Mouse (Mus musculus) embryonic facial prominence, embryonic 12.5 days (tissue): ENCODE results near the gene Lxn. TPM values are rescaled to one million over a fixed set of nuclear protein-coding genes. Genes with fewer than 3 reads are reported as not detected.

Experiments
- ATAC-seq: fragments of 200-750 bp; cut with Nextera tagmentation; 2 replicates; pipeline ENCODE4 v1.8.0; 2017; ENCODE audit not compliant: insufficient number of reproducible peaks, insufficient read depth, low FRiP score, low TSS enrichment
- H3K27ac ChIP-seq: fragments of 300-500 bp; sonication (generic); 2 replicates; pipeline ENCODE4 v1.5.1; 2016; ENCODE audit warnings: mild to moderate bottlenecking
- H3K27me3 ChIP-seq: fragments of 300-500 bp; sonication (generic); 2 replicates; pipeline ENCODE4 v1.6.1; 2016; ENCODE audit warnings: mild to moderate bottlenecking, moderate library complexity
- H3K36me3 ChIP-seq: fragments of 300-500 bp; sonication (generic); 2 replicates; pipeline ENCODE4 v1.6.1; 2016; ENCODE audit warnings: mild to moderate bottlenecking
- H3K4me1 ChIP-seq: fragments of 300-500 bp; sonication (generic); 2 replicates; pipeline ENCODE4 v1.6.1; 2016
- H3K4me2 ChIP-seq: fragments of 300-500 bp; sonication (generic); replicated peaks from 2 replicates; pipeline ENCODE4 v1.6.1; 2016; ENCODE audit warnings: mild to moderate bottlenecking, moderate library complexity
- H3K4me3 ChIP-seq: fragments of 300-500 bp; sonication (generic); 2 replicates; pipeline ENCODE4 v1.5.1; 2016; ENCODE audit warnings: mild to moderate bottlenecking
- H3K9ac ChIP-seq: fragments of 300-500 bp; sonication (generic); 2 replicates; pipeline ENCODE4 v1.6.1; 2016; ENCODE audit warnings: mild to moderate bottlenecking, moderate library complexity
- H3K9me3 ChIP-seq: fragments of 300-500 bp; sonication (generic); 2 replicates; pipeline ENCODE4 v1.6.1; 2016; ENCODE audit warnings: mild to moderate bottlenecking, moderate library complexity
- WGBS: fragments of 180-500 bp; shearing (Covaris S2); methylation state at CpG from one replicate; pipeline ENCODE4 v1.1.7; 2016; 5-methylcytosine and 5-hydroxymethylcytosine counted together
- polyA plus RNA-seq: library from polyadenylated mRNA; unstranded; fragments of >200 nt; fragmentation: Nextera tagmentation; extraction: Ambion mirVana; gene quantifications from 2 replicates; pipeline ENCODE4 v1.2.1, GENCODE M21; 2016

The Lxn gene
- polyA plus RNA-seq, 1 experiment from 2014 or later: 93.1 TPM

DNA sequence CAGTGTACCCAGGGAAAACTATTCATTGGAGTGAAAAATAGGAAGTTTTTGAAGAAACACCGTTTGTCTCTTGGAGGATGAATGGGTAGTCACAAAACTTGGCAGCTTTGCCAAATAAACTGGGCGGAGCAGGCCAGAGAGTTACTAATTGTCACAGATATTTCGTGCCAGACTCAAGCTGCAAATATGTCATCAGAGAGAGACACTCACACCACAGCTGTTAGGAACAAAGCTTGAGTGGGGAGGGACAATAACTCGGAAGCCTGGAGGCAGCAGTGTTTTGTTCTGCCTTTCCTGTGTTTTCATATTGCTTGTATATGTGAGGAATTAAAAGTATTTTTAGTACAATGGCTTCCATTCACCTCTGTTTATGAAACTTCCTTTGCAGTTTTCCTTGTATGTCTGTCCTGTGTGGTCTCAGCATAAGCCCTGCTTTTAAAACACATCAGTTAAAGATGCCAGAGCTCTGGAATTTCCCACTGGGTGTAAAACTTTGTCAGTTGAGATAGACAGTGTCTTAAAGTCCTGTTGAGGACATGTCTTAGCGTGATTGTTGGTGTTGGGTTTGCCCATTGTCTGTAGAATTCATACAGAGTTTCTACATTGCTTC, 13.0 kb downstream of the Lxn start:
- H3K9me3 ChIP-seq: no peaks in the 10 kb centered on the region
- 85% methylated on average over 5 of the region's 5 CpGs for whole genome bisulfite sequencing
- H3K9ac ChIP-seq: no peak overlapping the region
- H3K4me1 ChIP-seq: no peaks in the 10 kb centered on the region
- H3K4me2 ChIP-seq: no peak overlapping the region
- peaks cover 70% of the 10 kb centered on the region for H3K36me3 ChIP-seq
- H3K27ac ChIP-seq: no peak overlapping the region
- no peaks in the 10 kb centered on the region for H3K27me3 ChIP-seq
- H3K4me3 ChIP-seq: no peak overlapping the region
- ATAC-seq: no peak

DNA sequence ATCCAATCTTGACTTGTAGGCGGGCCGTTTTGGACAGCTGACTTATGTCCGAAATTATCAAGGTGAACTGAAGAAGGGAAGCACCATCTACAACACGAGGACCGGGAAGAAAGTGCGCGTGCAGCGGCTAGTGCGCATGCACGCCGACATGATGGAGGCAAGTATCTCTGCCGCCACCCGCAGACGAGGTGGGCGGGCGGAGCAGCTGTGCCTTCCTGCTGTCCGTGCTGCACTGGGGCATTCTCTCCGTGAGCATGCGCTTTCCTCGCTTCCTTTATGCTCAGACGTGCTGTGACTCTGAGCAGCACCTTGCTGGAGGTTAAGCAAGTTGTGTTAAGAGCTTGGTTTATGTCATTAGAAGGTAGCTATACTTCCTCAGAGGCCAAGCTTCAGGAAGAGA, 14.1 kb downstream of the Lxn start:
- 95% methylated on average over 21 of the region's 21 CpGs for WGBS
- Histone ChIP-seq H3K27ac (no peak overlapping the region), H3K36me3 (peaks cover 61% of the 10 kb centered on the region), H3K4me1 (no peaks in the 10 kb centered on the region), H3K27me3 (no peaks in the 10 kb centered on the region), H3K9ac (no peak overlapping the region), H3K4me2 (no peak overlapping the region), H3K9me3 (no peaks in the 10 kb centered on the region), H3K4me3 (no peak overlapping the region)
- no peak for ATAC-seq

DNA sequence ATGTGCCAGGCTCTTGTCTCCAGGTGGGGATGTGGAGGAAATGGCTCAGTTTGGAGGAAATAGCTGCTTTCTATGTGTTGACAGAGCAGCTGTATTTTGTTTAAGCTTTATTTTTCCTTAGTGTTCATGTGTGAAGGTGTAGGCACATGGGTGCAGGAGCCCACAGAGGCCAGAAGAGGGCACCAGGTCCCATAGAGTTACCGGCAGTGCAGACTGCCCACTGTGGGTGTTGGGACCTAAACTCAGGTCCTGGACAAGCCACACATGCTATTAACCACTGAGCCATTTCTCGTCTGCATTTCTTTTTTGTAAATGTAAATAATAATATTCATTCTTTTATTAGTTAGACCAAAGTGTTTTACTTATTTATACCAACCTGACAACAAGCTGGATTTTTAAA, 16.6 kb downstream of the Lxn start:
- no peaks in the 10 kb centered on the region for H3K4me1 ChIP-seq
- ATAC-seq: no peak
- WGBS: 97% methylated on average over 2 of the region's 2 CpGs

DNA sequence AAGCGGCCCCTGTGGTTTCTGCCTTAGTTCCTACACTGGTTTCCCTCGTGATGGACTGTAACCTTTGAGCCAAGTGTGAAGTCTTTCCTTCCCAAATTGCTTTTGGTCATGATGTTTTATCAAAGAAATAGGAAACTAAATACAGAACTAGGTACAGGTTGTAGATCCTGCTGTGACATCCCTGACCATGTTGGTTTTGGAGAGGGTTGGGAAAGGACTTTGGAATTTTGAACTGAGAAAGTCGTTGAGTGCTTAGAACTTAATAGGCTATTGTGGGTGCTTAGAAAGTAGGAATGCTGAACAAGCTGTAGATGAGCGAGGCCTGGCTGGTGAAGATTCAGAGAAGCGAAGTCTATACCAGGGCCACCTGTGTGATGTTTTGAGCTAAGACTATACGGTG, 29.7 kb downstream of the Lxn start:
- Histone ChIP-seq H3K27ac (no peak overlapping the region), H3K36me3 (peaks cover 56% of the 10 kb centered on the region), H3K4me2 (no peak overlapping the region), H3K27me3 (no peaks in the 10 kb centered on the region), H3K9ac (no peak overlapping the region), H3K4me3 (no peak overlapping the region), H3K4me1 (peaks cover 7% of the 10 kb centered on the region), H3K9me3 (no peaks in the 10 kb centered on the region)
- no peak for ATAC-seq
- 91% methylated on average over 6 of the region's 6 CpGs for WGBS

More for the DNA sequence above, 16.6 kb downstream of the Lxn start:
- Histone ChIP-seq H3K9ac (no peak overlapping the region), H3K9me3 (no peaks in the 10 kb centered on the region), H3K27ac (no peak overlapping the region), H3K36me3 (peaks cover 64% of the 10 kb centered on the region), H3K27me3 (no peaks in the 10 kb centered on the region), H3K4me2 (no peak overlapping the region), H3K4me3 (no peak overlapping the region)

DNA sequence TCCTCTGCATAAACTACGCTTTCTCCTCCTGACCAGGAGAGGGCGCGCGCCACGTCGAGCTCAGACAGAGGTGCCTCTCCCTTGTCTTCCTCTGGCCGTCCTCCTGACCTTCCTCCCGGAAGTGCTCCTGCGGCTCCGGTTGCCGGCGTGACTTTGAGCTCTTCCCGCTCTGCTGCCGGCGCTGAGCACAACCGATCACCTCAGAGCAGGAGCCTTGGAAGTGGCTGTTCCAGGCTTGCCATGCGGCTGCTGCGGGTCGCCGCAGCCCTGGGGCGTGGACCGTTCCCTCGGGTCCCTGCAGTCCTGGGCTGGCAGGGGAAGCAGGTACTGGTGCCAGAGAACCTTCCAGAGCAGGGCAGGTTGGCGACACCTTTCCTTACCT, 33.7 kb downstream of the Lxn start, which contains the start of gene Gfm1:
Gene Gfm1 (plus strand): TSS at position 98 of the 382 bp plus-strand sequence.
- H3K9me3 ChIP-seq: peaks cover 7% of the 10 kb centered on the region; the same call in 1 of the 2 replicates
- no peak within 1 kb of the TSS for H3K27ac ChIP-seq
- ATAC-seq: peak; percentile 90
- peaks cover 23% of the 10 kb centered on the region for H3K36me3 ChIP-seq
- H3K27me3 ChIP-seq: no peaks in the 10 kb centered on the region
- WGBS: under 1% methylated on average over 24 of the region's 24 CpGs
- peak within 1 kb of the TSS; percentile 98 for H3K4me3 ChIP-seq
- peak within 1 kb of the TSS; percentile 85 for H3K9ac ChIP-seq
- H3K4me1 ChIP-seq: peaks cover 7% of the 10 kb centered on the region
- peak within 1 kb of the TSS; percentile 85 for H3K4me2 ChIP-seq

DNA sequence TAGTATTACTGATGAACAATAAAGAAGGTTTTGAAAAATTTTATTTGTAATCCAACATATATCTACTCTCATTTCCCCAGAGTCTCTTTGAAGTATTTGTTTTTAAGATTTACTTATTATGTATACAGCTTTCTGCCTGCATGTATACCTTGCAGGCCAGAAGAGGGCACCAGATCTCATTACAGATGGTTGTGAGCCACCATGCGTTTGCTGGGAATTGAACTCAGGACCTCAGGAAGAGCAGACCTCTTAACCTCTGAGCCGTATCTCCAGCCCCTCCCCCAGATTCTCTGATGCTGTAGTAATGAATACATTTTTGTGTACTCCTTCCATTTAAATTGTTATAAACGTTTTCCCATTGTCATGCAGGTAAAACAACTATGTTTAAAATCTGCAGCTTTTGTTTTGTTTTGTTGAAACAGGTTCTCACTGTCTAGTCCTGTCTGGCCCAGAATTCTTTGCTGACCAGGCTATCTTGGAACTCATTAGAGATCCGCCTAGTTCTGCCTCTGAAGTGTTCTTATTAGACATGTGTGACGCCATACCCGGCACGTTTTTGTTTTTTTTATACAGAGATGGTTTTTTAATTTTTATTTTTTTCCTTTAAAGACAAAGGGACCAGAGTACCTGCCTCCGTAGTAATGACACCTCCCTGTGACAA, 34.3 kb downstream of the Lxn start:
- Histone ChIP-seq H3K4me2 (peak overlapping the region; percentile 85), H3K27ac (no peak overlapping the region)

More for the DNA sequence above, 34.3 kb downstream of the Lxn start:
- Histone ChIP-seq H3K9me3 (peaks cover 7% of the 10 kb centered on the region; the same call in 1 of the 2 replicates), H3K36me3 (peaks cover 23% of the 10 kb centered on the region), H3K9ac (no peak overlapping the region), H3K4me1 (peaks cover 7% of the 10 kb centered on the region), H3K4me3 (peak overlapping the region; percentile 98), H3K27me3 (no peaks in the 10 kb centered on the region)
- no peak for ATAC-seq
- 32% methylated on average over 8 of the region's 8 CpGs for WGBS

Other genes starting within 250 kb of the Lxn start
- 26.9 and 28.2 TPM in 2 replicates for gene Mlf1, start 89.8 kb downstream of the Lxn start, polyA plus RNA-seq
- not detected in 2 replicates for gene Gm17402, start 88.8 kb downstream of the Lxn start, polyA plus RNA-seq
- gene Gfm1, start 33.8 kb downstream of the Lxn start, polyA plus RNA-seq: 46.3 and 47.2 TPM in 2 replicates
- 0.95 and 1.6 TPM in 2 replicates for gene Rarres1, start 51.6 kb upstream of the Lxn start, polyA plus RNA-seq
- 61.6 and 66.0 TPM in 2 replicates for gene Mfsd1, start 118.8 kb upstream of the Lxn start, polyA plus RNA-seq